Mouse (Mus musculus) cerebellum, adult (tissue): ENCODE results near the gene Prss8.
"Not testable (repeated sequence)": the region's sequence is repeated elsewhere in the genome, so short reads cannot be mapped to it uniquely, and the experiment has no call there.

ENCODE experiments used
- ATAC-seq: cut with Nextera tagmentation; 2 replicates; pipeline ENCODE4 v1.9.2; 2017; ENCODE audit warnings: mild to moderate bottlenecking, moderate library complexity, mixed read lengths; ENCODE audit not compliant: insufficient number of reproducible peaks, low FRiP score, low TSS enrichment

Gene Prss8

DNA sequence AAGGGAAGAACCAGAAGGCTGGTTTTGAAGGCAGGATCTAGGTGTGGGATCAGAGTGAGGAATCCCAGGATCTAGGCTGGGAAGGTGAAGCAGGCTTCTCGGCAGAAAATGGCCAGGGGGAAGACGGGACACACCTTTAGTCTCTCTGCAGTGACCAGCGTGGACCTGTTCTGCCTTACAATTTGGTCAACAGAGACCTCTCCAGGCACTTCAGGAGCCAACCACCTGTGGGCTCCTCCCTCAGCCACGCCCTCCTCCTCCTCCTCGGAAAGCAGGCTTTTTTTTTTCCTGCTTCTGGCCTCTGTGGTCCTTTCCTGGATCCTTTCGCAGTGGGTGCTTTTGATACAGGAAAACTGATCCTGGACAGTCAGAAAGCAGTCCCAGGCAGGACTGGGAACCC lies at the start of gene Prss8:
Prss8 (minus strand) TSS at position 182 of the 400 bp plus-strand sequence.
- ATAC-seq: no peak

DNA sequence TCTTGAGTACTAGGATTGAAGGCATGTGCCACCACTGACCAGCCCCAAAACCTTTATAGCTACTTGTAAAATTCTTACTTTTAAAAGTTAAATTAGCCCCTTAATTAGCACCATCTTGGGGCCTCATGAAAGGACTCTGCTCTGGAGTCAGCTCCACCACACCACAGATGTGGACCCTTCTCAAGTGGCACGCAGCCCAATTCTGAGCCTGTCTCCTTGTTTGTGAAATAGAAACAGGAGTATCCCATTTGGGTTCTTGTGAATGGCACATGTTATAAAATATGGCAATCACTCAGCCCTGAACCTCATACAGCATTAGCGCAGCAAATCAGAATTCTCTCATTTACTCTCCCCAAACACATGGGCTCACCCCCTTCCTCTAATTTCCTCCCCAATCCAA lies 49.0 kb upstream of the Prss8 start:
- ATAC-seq: no peak

DNA sequence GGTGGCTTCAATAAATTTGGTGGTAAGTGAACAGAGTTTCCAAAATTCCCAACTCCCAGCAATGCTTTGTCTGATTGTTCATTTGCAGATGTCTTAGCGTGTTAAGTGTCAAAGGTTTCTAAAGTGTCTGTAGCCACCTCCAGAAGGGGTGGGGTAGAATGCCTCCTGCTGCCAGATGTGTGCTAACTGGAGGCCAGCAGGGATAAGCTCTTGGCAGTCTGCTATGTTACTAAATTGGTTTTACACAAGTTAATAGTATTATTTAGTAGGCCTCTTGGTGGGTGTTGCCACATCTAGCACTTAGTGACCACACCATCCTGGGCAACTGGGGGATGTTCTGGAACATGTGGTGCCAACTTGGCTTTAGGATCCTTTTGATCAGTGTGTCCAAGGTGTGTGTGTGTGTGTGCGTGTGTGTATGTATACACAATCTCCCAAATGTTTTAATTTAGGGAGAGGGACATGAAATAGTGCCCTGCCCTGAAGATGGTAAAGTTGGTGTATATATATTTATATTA lies 44.6 kb upstream of the Prss8 start:
- ATAC-seq: no peak

DNA sequence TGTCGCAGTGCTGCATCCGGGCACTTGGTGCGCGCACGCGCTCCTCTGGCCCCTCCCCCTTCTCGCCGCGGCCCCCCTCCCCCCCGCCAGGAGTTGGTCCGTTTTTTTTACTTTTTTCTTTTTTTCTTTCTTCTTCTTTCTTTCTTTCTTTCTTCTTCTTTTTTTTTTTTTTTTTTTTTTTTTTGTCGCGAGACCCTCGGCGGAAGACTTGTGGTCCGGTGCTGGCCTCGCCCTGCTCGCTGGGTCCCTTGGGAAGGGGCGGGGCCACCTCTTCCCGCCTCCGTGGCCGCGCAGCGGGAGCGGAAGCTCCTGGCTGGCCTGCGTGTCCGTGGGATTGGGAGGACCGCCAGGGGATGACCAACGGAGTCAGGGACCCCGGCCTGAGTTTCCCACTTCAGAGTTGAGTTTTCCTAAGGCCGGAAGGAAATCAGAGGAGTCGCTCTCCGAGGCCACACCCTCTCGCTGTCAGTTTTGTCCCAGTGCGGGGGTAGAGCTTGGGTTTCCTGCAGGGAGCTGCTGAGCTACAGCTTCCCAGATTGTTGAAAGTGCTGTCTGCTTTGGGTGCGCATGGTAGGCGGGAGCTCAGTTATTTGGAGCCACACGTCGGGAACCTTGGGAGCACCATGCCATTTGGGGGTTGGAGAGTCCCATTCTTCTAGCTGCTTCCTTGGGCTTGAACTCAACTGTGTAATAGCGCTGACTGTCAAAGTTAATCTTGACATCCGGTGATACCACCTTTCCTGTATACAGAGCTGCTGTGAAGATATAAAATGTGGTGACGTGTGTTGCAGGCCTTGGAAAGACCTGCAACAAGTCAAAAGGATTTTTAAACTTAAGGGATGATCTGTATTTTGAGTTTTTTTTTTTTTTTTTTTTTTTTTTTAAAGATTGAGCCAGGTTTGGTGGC lies 38.3 kb upstream of the Prss8 start:
- ATAC-seq: 0 out of 2 replicates have a peak, but pooled peaks have one; percentile 12

DNA sequence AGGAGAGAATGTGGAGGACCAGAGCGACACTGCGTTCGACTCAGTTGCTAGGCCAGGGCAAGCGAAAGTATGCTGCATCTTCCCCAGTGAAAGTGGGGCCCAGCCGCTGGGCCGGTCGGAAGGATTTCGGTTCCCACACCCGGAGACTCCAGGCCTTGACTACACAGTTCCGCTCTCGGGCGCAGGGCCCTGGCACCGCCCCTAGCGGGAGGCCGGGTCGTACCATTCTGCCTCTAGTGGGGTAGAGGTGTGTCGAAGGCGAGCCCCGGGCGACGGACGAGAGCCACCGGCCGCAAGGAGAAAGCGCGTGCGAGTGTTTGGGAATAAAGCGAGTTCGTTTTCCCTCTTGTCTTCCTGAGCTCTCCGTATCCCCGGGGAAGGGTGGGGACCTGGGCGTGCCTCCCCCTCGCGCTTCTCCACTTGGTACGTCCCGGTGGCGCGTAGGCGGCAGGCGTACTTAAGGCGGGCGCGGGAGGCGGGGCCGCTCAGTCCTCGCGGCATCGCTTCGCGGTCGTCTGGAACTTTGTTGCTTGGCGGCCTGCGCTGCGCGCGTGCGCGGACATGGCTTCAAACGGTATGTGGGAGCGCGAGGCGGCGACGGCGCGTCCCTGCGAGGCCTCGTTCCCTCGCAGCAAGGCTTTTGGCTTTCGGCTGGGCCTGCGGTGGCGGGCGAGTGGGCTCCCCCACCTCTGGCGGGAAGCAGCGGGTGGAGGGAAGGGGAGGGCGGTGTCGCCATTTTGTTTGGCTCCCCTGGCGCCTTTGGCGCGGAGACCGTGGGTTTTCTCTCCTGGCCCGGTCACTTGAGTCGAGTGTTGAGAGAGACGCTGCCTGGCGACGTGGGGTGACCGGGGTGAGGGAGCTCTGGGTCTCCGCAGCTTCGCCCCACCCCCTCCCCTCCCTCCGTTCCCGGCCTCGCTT lies 37.4 kb upstream of the Prss8 start, which contains the start of gene Fus:
Fus (plus strand) TSS at position 454 of the 918 bp plus-strand sequence.
- peak; percentile 95 for ATAC-seq

DNA sequence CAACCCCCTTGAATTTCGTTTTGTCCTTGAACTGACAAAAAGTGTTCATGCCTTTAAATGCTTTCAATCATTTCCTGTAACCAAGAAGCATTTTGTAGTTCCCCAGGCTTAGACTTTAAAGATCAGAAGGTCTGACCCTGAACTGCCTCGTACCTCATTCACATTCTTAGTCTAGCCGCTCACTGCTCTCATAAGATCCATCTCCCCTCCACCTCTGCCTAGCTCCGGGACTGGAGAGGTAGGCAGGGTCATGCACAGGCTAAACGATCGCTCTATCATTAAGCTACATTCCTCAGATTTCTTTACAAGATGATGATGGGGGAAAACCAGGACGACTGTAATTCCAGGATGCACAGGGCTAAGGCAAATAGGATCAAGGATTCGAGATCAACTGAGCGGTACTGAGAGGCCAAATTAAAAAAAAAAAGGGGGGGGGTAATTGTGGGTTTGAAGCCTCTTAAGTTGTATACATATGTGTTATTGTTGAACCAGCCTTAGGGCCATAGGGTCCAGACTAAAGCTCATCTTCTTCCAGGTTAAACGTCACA lies 36.5 kb upstream of the Prss8 start:
- ATAC-seq: no peak

DNA sequence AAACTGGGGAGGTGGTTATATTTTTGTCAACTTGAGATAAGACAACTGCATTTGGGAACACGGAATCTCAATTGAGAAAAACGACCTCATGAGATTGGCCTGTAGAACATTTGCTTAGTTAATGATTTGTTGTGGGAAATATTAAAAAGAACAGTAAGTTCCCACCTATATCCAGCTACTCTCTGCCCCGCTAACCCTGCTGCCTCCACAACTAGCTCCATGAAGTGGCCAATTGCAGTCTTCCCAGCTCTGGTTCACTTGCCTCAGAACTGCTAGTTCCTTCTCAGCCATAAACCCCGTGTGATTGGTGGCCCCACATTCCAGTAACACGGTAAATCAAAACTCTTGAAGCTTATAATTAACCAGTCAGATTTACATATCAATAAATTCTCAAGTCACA lies 29.5 kb upstream of the Prss8 start:
- no peak for ATAC-seq

DNA sequence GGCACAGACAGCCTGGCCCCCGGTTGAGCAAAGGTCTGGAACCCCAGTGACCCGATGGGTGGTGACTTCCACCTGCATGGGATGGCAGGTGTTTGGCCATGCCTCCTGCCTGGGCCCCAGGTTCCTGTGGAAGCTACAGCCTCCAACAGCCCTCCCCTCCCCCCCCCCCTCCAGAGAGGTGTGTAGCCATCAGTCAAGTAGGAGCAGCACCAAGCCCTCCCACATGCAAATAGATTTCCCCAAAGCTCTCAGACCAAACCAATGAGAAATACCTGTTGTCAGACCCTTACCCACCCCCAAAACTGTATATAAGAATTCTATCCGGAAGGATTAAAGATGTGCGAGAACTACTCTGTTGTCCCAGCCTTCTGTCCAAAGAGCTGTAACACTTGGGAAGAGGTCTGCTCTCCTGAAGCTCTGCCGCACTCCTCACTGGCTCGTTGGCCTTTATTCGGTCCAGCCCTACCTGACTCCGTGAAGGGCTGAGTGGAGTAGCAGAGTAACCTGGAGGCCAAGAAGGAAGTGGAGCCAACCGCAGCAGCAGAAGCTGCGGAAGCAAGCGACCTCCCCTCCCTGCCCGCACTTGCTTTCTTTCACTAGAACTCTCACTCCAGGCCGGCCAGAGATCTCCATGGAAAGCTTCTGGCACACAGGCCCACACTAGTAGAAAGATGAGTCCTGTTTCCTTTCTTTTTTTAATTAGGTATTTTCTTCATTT lies 23.1 kb upstream of the Prss8 start:
- no peak for ATAC-seq

DNA sequence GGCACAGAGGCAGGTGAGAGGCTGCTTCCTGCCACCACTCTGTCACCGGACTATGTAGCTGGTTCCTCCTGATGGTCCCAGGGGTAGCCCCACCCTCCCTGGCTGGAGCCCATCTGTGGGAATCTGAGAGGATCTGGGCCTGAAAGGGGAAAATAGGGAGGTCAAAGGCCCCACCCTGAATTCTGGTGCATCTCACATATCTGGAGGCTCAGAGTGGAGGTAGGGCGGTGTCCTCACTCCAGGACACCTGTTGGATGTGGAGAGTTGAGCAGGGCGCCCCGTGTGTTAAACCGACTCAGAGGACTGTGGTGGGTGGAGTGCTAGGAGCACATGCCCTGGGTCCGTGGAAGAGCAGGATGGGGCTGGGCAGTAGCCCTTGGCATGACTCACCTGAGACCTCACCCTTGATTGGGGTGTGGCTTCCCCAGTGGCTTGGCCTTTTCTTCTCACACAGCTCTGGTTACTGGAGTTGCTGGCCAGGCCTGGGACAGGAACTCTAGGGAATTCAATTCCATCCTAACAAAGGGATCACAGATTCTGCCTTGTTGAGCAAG lies 16.6 kb upstream of the Prss8 start, which contains the start of gene Prss36:
Prss36 (minus strand) TSS at position 256 of the 554 bp plus-strand sequence.
- ATAC-seq: no peak

DNA sequence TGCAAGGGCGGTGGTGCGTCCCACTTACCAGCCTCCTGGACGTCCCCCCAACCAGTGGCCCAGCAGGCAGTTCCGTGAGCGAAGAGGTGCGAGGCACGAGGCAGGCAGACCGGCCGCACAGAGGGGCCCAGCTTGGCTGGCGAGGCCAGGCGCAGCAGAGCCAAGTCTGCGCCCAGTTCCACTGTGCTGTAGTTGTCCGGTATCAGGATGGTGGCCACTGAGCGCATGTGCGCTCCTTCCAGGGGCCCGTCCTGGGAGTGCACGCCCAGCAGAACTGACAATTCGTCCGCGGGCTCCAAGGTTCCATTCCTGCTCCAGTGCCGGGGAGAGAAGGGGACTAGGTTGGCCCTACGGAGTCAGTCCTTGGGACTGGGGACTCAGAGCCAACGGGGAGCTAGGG lies 14.7 kb upstream of the Prss8 start:
- no peak for ATAC-seq

DNA sequence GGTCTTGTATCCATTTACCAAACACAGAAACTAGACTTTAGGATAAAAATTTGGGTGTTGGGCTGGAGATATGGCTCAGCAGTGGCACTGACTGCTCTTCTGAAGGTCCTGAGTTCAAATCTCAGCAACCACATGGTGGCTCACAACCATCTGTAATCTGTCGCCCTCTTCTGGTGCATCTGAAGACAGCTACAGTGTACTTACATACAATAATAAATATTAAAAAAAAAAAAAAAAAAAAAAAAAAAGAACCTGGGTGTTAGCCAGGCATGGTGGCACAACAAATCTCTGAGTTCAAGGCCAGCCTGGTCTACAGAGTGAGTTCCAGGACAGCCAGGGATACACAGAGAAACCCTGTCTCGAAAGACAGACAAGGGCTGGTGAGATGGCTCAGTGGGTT lies 12.2 kb upstream of the Prss8 start:
- not testable (repeated sequence) for ATAC-seq

DNA sequence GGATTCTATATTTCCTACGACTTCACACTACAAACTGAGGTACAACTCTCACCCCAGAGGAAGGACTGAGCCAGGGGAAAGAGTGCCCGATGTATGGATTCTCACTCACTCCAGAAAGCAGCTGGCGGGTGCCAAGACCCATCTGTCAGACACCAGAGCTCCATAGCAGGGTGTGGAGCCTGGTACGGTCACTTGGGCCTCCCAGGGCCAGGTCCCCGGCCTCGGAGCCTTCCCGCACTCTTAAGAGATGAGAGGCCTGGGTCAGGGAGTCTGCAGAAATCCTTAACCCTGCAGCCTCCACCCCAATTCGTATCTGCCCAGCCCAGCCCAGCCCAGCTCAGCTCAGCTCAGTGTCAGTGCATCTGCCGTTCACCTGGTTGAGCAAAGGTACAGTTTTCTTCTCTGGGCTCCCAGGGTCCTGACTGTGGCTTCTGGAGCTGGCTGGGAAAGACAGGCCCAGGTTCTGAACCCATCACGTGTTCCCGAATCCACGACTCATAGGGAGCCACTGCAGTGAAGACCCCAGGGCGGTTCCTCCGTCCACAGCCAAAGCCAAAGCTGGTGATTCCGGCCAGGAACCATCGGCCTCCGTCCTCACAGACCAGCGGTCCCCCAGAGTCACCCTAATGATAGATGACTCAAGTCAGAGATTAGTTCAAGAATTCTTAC lies 6.4 kb upstream of the Prss8 start:
- peak; percentile 31; the same call in 1 of the 2 replicates for ATAC-seq

DNA sequence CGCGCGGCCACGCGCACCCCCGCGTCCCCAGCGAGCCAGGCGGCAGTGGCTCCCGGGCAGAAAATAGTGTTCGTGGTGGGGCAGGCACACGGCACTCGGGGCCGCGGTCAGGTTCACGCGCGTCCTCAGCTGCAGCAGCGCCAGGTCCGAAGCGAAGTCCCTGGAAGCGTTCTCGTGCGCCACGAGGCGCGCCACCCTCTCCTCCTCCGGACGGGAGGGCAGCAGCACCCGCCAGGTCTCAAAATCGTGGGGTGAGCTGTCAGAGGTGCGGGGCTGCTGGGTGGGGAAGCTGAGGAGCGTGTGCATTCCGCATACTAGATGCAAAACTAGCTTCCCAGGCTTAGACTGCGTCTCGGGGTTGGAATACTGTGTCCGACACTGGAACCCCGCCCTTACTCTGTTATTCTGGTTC lies 5.8 kb upstream of the Prss8 start:
- 0 out of 2 replicates have a peak, but pooled peaks have one; percentile 50 for ATAC-seq

DNA sequence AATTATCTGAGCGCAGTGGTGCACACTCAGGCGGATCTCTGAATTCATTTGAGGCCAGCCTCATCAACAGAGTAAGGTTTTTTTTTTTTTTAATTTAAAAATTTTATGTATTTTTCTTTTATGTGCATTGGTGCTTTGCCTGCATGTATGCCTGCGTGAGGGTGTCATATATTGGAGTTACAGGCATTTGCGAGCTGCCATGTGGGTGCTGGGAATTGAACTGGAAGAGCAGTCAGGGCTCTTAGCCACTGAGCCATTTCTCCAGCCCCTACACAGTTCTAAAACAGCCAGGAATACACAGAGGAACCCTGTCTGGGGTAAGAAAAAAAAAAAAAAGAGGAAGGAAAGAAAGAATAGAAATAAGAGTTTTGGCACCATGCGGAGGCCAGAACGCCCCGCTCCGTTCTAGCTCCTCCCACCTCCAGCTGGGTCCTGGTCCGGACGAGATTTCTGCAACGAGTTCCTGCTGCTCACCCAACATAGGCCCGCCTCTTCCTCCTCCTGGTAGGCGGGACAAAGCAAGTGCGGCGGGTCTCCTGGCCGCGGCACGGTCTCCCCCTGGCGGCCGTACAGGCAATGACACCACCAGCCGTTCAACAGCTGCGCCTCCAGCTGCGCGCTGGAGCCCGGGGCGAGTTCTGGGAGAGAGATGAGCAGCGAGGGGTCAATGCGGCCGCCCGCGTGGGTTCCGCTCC lies 5.3 kb upstream of the Prss8 start:
- peak; percentile 94 for ATAC-seq

DNA sequence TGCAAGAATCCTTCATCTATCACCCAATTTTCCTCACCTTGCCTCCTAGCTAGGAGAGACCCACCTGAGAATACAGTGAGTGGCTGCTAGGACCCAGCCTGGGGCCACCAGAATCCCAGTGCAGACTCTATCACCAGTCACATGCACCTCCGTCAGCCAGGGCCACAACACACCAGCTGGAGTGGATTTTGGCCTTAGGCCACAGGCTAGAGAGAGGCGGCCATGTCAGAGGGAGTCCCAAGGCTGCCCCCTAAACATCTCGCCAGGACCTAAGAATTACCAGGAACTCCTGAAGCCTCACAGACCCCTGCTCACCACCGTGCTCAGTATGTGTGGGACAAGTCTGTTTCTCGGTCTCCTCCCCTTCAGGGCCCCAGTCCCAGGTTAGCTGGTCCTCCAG lies 4.2 kb upstream of the Prss8 start:
- ATAC-seq: no peak

DNA sequence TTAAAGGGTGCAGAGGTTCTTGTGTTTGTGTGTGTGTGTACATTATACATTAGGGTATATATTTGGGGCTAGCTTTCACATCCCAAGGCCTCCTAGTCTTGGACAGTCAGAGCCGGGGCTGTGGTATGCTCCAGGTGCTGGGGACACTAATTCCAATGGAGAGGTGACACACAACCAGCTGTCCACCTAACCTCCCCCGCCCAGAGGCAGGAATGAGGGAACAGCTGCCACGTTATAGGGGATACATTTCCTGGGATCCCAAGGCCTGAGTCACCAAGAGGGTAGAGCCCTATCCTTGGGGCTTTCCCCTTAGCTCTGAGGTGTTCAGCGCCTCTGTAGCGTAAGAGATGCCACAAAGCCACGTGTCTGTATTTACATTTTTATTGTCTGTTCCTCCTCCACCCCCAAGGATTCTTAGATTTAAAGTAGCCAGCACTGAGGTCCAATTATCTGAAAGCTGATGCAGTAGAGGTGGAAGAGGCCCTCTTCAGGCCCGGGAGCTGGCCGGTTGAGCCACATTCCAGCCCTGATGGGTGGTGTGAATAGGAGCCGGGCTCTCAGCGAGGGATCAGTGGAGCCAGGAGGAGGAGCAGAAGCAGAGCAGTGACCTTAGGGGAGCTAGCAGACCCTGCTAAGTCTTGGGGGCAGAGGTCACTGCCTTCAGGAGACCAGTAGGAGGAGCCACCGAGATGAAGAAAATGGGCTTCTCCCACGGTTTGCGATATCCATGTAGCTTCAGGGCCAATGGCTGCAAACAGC lies 2.5 kb upstream of the Prss8 start:
- no peak for ATAC-seq

DNA sequence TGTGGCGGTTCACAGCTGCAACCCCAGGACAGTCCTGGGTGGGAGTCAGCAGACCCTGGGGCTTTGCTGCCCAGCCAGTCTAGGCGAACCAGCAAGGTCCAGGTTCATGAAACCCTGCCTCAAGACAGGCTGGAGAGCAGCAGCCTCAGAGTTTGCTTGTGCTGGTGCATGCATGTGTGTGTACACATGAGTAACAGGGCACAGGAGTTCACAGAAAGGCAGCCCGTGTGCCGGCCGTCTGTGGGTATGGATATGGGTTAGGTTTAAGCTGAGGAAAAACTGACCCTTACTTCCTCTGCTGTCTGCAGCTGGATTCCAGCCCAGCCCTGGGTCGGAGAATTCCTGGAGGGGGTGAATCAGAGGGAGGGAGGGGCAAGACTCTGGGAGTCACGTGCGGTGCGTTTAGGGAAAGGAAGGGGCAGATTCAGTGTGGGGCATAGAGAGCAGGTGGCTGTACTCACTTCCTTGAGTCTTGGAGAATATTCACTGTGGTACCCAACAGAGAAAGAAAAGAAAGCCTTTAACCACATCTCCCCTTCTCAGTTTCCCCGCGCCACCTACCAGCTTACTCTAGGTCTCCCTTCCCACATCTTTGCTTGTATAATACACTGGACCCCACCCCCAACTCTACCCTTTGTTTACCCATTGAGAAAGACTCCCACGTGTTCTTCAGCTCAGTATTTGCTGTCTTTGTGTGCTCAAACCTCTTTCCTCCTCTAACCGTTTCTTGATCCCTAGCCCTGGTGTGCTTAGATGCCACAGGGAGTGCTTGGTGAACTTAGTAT lies 1.6 kb upstream of the Prss8 start:
- no peak for ATAC-seq
